Mouse (Mus musculus) heart, embryonic 11.5 days (tissue): ENCODE measurements around the gene Tnfsf14. TPM values are rescaled to one million over a fixed set of nuclear protein-coding genes. Genes with fewer than 3 reads are reported as not detected.

Experiments
- microRNA-seq: library from miRNA; unstranded; fragments of <30 nt; microRNA quantifications from one replicate; pipeline ENCODE4, GENCODE M21; 2016; ENCODE audit warnings: borderline number of aligned reads
- polyA plus RNA-seq: library from polyadenylated mRNA; unstranded; fragments of >200 nt; fragmentation: Nextera tagmentation; extraction: Ambion mirVana; gene quantifications from 2 replicates; pipeline ENCODE4 v1.2.1, GENCODE M21; 2014

Tnfsf14 gene
- polyA plus RNA-seq, 1 experiment from 2014 or later = 0.27 TPM

Small RNAs within 50 kb of the gene (microRNA-seq; reads per million reads assigned to microRNA genes)
- gene Mir6978 = not detected

Other genes with a start within 250 kb of the Tnfsf14 start
- gene Acer1, start 212.1 kb downstream of the Tnfsf14 start, polyA plus RNA-seq = not detected in 2 replicates
- gene Clpp, start 203.9 kb downstream of the Tnfsf14 start, polyA plus RNA-seq = 124 and 130 TPM in 2 replicates
- 49.4 and 50.8 TPM in 2 replicates for gene Alkbh7, start 196.8 kb downstream of the Tnfsf14 start, polyA plus RNA-seq
- 0.50 and 0.72 TPM in 2 replicates for gene Pspn, start 194.2 kb downstream of the Tnfsf14 start, polyA plus RNA-seq
- gene Gtf2f1, start 182.9 kb downstream of the Tnfsf14 start, polyA plus RNA-seq = 40.0 and 41.3 TPM in 2 replicates
- gene Gm17949, start 182.7 kb downstream of the Tnfsf14 start, polyA plus RNA-seq = 0.17 and 0.18 TPM in 2 replicates
- gene Khsrp, start 162.7 kb downstream of the Tnfsf14 start, polyA plus RNA-seq = 28.8 and 33.5 TPM in 2 replicates
- not detected in 2 replicates for gene Slc25a41, start 152.5 kb downstream of the Tnfsf14 start, polyA plus RNA-seq
- gene Crb3, start 135.1 kb downstream of the Tnfsf14 start, polyA plus RNA-seq = 0.31 and 0.72 TPM in 2 replicates
- 11.6 and 13.3 TPM in 2 replicates for gene Slc25a23, start 134.3 kb downstream of the Tnfsf14 start, polyA plus RNA-seq
- 0.49 and 0.58 TPM in 2 replicates for gene Dennd1c, start 115.7 kb downstream of the Tnfsf14 start, polyA plus RNA-seq
- 12.2 and 15.6 TPM in 2 replicates for gene Tubb4a, start 106.4 kb downstream of the Tnfsf14 start, polyA plus RNA-seq
- 5.5 and 6.7 TPM in 2 replicates for gene Tnfsf9, start 88.9 kb downstream of the Tnfsf14 start, polyA plus RNA-seq
- not detected in 2 replicates for gene Cd70, start 44.4 kb downstream of the Tnfsf14 start, polyA plus RNA-seq
- gene C3, start 34.0 kb upstream of the Tnfsf14 start, polyA plus RNA-seq = 1.3 and 1.6 TPM in 2 replicates
- 24.0 and 24.7 TPM in 2 replicates for gene Gpr108, start 54.3 kb upstream of the Tnfsf14 start, polyA plus RNA-seq
- gene Trip10, start 55.3 kb upstream of the Tnfsf14 start, polyA plus RNA-seq = 35.1 and 36.9 TPM in 2 replicates
- 1.7 and 2.2 TPM in 2 replicates for gene Vav1, start 84.9 kb upstream of the Tnfsf14 start, polyA plus RNA-seq
- 1.3 and 3.3 TPM in 2 replicates for gene Adgre1, start 164.5 kb upstream of the Tnfsf14 start, polyA plus RNA-seq